Mouse (Mus musculus): ENCODE results near the gene Fam110c.

Fam110c gene

GRCm38 (mm10) chr12:31101821-31102220 lies 28.2 kb downstream of the Fam110c start:
- no peak for DNase-seq (ENCODE audit: low read depth, low spot score)

DNA sequence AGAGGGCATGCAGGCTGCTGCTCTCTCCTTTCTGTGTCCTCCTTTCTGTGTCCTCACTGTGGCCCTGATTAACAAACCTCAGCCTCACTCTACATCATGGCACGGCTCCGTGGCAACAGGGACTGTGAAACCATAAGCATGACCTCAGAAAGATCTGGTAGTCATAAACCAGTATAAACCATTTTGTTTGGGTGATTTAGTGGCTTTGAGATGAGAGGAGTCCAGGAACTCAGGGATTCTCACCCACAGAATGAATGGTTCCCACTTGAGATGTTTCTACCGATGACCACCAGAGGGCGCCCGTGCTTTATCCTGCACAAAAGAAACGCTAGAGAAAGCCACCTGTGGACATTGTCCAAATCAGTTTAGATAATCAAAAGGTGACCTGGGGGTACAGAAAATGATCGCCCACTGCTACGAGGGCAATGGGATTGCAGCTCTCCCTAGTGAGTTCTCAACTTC lies 42.4 kb downstream of the Fam110c start:
- no peak for DNase-seq (ENCODE audit: low read depth, low spot score)

- DNase-seq (ENCODE audit: low read depth, low spot score) = no peak
Observed at GRCm38 (mm10) chr12:31120535-31120934, 46.9 kb downstream of the Fam110c start.

- DNase-seq (ENCODE audit: low read depth, low spot score) = no peak
Observed at GRCm38 (mm10) chr12:31122892-31123622, 49.4 kb downstream of the Fam110c start.

- no peak for DNase-seq (ENCODE audit: low read depth, low spot score)
Observed at GRCm38 (mm10) chr12:31126071-31126470, 52.4 kb downstream of the Fam110c start.

DNA sequence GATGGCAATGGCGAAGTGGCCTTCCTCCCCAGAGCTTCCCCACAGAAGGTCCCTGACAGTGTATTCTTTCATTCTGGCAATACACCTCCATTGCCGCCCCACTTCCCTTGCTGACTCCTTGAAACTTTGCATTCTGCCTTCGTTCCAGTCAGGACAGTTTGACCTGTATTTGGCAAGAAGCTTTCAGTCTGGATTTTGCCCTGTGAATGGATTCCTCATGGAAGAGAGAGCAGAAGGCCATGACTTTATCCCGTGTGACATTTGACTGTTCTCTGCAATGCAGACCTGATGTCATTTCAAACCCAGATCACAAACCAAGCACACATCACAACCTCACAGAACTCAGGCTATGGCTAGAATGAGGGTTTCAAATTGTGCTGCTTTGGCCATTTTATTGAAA lies 55.9 kb downstream of the Fam110c start:
- DNase-seq (ENCODE audit: low read depth, low spot score) = no peak

All from brain, embryonic 18.5 days (tissue).